Mouse (Mus musculus) stomach, embryonic 16.5 days (tissue): ENCODE measurements around the gene St8sia1. TPM values are rescaled to one million over a fixed set of nuclear protein-coding genes. Genes with fewer than 3 reads are reported as not detected.
A peak's percentile ranks its signal among the peaks of the same experiment; 100 is the strongest.
"Not testable (repeated sequence)": the region's sequence is repeated elsewhere in the genome, so short reads cannot be mapped to it uniquely, and the experiment has no call there.

Experiments
- ATAC-seq: fragments of 200-750 bp; cut with Nextera tagmentation; 2 replicates; pipeline ENCODE4 v1.8.0; 2017; ENCODE audit warnings: moderate number of reproducible peaks, moderate TSS enrichment; ENCODE audit not compliant: insufficient read depth, low FRiP score
- H3K27ac ChIP-seq: fragments of 300-500 bp; sonication (generic); 2 replicates; pipeline ENCODE4 v1.5.1; 2014; ENCODE audit warnings: low read length
- H3K27me3 ChIP-seq: fragments of 300-500 bp; sonication (generic); 2 replicates; pipeline ENCODE4 v1.6.1; 2014; ENCODE audit warnings: low read length, control low read depth, mixed read lengths; ENCODE audit not compliant: control insufficient read depth, insufficient read depth
- H3K36me3 ChIP-seq: fragments of 300-500 bp; sonication (generic); 2 replicates; pipeline ENCODE4 v1.6.1; 2014; ENCODE audit warnings: low read length; ENCODE audit not compliant: control insufficient read depth, insufficient read depth
- H3K4me1 ChIP-seq: fragments of 300-500 bp; sonication (generic); 2 replicates; pipeline ENCODE4 v1.6.1; 2014; ENCODE audit warnings: low read length, control low read depth, mixed read lengths; ENCODE audit not compliant: control insufficient read depth, insufficient read depth
- H3K4me2 ChIP-seq: fragments of 300-500 bp; sonication (generic); 2 replicates; pipeline ENCODE4 v1.6.1; 2014; ENCODE audit warnings: low read depth, low read length, mixed read lengths
- H3K4me3 ChIP-seq: fragments of 300-500 bp; sonication (generic); replicated peaks from 2 replicates; pipeline ENCODE4 v1.5.1; 2014; ENCODE audit warnings: mild to moderate bottlenecking, low read length
- H3K9ac ChIP-seq: fragments of 300-500 bp; sonication (generic); 2 replicates; pipeline ENCODE4 v1.6.1; 2014; ENCODE audit warnings: low read length
- H3K9me3 ChIP-seq: fragments of 300-500 bp; sonication (generic); replicated peaks from 2 replicates; pipeline ENCODE4 v1.6.1; 2016; ENCODE audit warnings: low read length, control low read depth; ENCODE audit not compliant: control insufficient read depth
- WGBS: fragments of 180-500 bp; shearing (Covaris S2); extraction: QIAGEN DNeasy Blood & Tissue Kit; methylation state at CpG from one replicate; pipeline ENCODE4 v1.1.7; 2014; 5-methylcytosine and 5-hydroxymethylcytosine counted together
- polyA plus RNA-seq: library from polyadenylated mRNA; unstranded; fragments of >200 nt; fragmentation: Nextera tagmentation; extraction: Ambion mirVana; gene quantifications from 2 replicates; pipeline ENCODE4 v1.2.1, GENCODE M21; 2015

Gene St8sia1
- polyA plus RNA-seq, 1 experiment from 2014 or later: 1.1 TPM

DNA sequence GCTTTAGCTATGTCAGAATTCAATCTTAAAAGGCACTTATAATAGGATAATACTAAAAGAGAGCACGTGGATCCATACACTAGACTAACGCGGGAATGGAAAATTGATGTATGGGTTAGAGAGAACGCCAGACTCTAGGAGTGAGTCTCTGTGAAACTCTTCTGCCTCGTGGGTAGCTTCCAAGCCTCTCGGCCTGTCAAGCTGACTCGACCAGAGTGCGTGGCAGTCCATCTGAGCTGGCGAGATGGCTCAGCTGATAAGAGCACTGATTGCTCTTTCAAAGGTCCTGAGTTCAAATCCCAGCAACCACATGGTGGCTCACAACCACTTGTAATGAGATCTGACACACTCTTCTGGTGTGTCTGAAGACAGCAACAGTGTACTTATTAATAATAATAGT, 22.5 kb upstream of the St8sia1 start:
- not testable (repeated sequence) for H3K4me2 ChIP-seq, H3K27ac ChIP-seq, H3K9me3 ChIP-seq, H3K4me3 ChIP-seq, H3K27me3 ChIP-seq, ATAC-seq, H3K36me3 ChIP-seq, H3K4me1 ChIP-seq, H3K9ac ChIP-seq
- 82% methylated on average over 9 of the region's 9 CpGs for WGBS

DNA sequence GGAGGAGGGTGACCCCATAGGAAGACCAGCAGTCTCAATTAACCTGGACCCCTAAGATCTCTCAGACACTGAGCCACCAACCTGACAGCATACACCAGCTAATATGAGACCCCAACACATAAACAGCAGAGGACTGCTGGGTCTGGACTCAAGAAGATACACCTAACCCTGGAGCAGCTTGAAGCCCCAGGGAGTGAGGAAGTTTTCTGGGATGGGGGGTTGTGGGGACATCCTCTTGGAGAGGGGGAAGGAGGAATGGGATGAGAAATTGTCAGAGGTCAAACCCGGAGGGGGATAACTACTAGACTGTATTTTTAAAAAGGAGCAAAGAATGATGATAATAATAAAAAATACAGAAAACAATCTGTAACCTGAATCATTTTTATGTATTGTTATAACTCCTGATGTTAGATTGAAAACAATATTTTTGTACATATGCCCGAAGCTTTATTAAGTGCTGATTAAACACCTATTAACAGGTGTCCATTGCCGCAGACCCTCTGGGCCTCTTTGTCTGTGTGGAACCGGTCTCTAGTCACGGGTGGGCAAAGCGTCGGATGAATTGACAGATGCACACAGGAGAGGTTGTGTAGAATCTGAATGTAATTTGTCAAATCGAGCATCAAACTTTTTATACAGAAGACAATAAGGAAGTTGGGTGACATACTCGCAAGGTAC, 21.4 kb upstream of the St8sia1 start:
- H3K27ac ChIP-seq, H3K4me3 ChIP-seq, H3K36me3 ChIP-seq, H3K9ac ChIP-seq, H3K4me2 ChIP-seq, H3K27me3 ChIP-seq, H3K9me3 ChIP-seq, ATAC-seq, H3K4me1 ChIP-seq: not testable (repeated sequence)
- 82% methylated on average over 9 of the region's 9 CpGs for WGBS

DNA sequence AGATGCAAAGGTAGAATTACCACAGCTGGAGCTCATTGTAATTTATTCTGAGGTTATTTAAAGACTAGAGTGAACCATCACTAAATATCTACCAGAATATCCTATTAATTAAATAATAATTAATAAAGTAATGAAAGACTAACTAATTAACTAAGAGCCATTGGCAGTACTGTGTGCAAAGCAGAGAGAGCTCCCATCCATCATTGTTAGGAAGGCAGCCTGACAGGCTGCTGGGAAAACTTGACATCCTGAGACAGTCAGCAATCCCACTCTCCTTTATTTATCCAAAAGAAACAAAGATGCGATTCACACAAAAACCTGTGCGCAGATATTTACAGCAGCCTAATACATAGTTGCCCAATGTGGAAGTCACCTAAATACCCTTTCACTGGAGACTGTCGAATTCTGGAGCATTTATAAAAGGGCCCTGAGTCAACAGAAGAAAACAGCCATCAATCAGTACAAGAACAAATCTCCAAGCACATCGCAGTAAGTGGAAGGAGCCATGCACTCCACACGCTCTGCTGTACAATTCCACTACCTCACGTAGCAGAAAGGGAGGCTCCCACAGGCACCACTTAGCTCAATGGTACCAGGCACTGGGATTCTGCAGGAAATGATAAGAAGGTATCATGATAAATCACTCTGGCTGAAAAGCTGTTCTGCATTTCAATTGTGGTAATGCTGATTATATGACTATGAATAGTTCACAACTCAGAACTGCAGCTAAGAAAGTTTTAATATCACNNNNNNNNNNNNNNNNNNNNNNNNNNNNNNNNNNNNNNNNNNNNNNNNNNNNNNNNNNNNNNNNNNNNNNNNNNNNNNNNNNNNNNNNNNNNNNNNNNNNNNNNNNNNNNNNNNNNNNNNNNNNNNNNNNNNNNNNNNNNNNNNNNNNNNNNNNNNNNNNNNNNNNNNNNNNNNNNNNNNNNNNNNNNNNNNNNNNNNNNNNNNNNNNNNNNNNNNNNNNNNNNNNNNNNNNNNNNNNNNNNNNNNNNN, 15.7 kb upstream of the St8sia1 start:
- no peak for ATAC-seq
- H3K4me1 ChIP-seq: no peaks in the 10 kb centered on the region
- no peaks in the 10 kb centered on the region for H3K36me3 ChIP-seq
- no peaks in the 10 kb centered on the region for H3K9me3 ChIP-seq
- H3K27me3 ChIP-seq: no peaks in the 10 kb centered on the region
- no peak overlapping the region for H3K9ac ChIP-seq
- no peak overlapping the region for H3K4me3 ChIP-seq
- H3K4me2 ChIP-seq: no peak overlapping the region
- no peak overlapping the region for H3K27ac ChIP-seq
- WGBS: 11% methylated on average over 6 of the region's 6 CpGs

DNA sequence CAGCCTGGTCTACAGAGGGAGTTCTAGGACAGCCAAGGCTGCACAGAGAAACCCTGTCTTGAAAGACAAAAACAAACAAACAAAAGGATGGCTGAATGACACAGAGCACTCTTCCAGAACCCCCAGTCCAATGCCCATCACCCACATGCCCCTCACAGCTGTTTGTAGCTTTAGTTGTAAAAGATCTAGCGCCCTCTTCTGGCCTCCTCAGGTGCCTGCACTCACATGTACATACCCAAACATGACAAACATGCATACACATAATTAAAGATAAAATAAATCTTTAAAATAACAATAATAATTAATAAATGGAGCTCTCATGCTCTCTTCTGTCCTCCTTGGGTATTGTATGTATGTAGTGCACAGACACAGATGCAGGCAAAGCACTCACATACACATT, 13.0 kb upstream of the St8sia1 start:
- H3K4me3 ChIP-seq: no peak overlapping the region
- H3K4me2 ChIP-seq: no peak overlapping the region
- no peaks in the 10 kb centered on the region for H3K9me3 ChIP-seq
- no peak overlapping the region for H3K9ac ChIP-seq
- WGBS: 53% methylated on average over 1 of the region's 1 CpGs
- no peaks in the 10 kb centered on the region for H3K27me3 ChIP-seq
- H3K36me3 ChIP-seq: no peaks in the 10 kb centered on the region
- no peaks in the 10 kb centered on the region for H3K4me1 ChIP-seq
- ATAC-seq: no peak
- no peak overlapping the region for H3K27ac ChIP-seq

DNA sequence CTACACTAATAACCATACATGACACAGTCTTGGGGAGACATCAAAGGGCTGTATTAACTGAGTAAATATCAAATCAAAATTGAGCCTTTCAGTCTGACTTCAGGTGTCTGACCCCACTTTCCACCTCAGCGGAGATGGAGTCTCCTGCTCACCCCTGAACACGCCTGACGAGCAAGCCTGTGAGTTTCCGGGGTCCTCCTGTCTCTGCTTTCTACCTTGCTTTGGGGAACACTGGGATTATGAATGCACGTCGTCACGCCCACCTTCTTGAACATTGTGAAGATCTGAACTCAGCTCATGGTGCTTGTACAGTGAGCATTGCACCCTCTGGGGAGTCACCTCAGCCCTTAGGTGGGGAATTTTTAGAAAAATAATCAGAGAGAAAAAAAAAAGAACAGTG, 9.0 kb upstream of the St8sia1 start:
- WGBS: 87% methylated on average over 7 of the region's 7 CpGs
- Histone ChIP-seq H3K4me3 (no peak overlapping the region), H3K9ac (no peak overlapping the region), H3K9me3 (no peaks in the 10 kb centered on the region), H3K27ac (no peak overlapping the region), H3K4me1 (no peaks in the 10 kb centered on the region), H3K4me2 (no peak overlapping the region), H3K27me3 (no peaks in the 10 kb centered on the region), H3K36me3 (no peaks in the 10 kb centered on the region)
- ATAC-seq: no peak

DNA sequence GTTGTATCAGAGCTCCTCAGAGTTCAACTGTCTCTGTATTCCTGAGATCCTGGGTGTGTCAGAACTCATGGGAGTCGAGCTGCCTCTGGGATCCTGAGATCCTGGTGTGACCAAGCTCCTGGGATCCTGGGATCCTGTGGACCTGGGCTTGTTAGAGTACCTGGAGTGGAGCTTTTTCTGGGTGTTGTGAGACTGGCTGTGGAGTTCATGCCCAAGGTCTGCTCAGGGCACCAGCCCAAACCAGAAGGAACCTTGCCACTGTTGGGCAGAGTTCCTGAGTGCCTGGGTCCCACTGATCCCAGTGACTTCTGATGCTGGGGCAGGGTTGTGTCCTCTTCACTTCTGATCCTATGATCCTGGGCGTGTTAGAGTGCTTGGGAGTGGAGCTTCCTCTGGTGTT, 8.0 kb upstream of the St8sia1 start:
- H3K4me1 ChIP-seq: no peaks in the 10 kb centered on the region
- no peak overlapping the region for H3K4me3 ChIP-seq
- 61% methylated on average over 2 of the region's 2 CpGs for WGBS
- no peaks in the 10 kb centered on the region for H3K9me3 ChIP-seq
- H3K36me3 ChIP-seq: no peaks in the 10 kb centered on the region
- ATAC-seq: no peak
- H3K27ac ChIP-seq: no peak overlapping the region
- H3K27me3 ChIP-seq: no peaks in the 10 kb centered on the region
- H3K9ac ChIP-seq: no peak overlapping the region
- no peak overlapping the region for H3K4me2 ChIP-seq

DNA sequence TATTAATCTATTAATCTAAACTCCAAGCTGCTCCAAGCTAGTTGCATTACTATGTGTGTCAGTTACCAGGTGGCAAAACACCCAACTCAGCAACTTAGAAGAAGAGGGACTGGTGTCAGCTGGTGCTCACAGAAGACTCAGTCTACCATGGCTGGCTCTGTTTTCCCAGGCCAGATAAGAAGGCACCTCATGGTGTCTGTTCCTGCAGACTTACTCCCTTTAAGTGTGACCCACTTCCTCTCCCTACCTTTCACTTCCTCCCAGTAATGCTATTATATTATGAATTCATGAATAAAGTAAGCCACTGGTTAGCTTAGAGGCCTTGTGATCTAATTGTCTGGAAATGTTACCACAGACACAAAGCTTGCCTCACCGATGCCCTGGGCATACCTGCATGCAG, 3.2 kb upstream of the St8sia1 start:
- H3K9ac ChIP-seq: no peak overlapping the region
- ATAC-seq: no peak
- H3K9me3 ChIP-seq: no peaks in the 10 kb centered on the region
- no peaks in the 10 kb centered on the region for H3K4me1 ChIP-seq
- H3K27me3 ChIP-seq: peaks cover 19% of the 10 kb centered on the region
- no peak overlapping the region for H3K27ac ChIP-seq
- no peak overlapping the region for H3K4me3 ChIP-seq
- WGBS: 90% methylated on average over 1 of the region's 1 CpGs
- no peaks in the 10 kb centered on the region for H3K36me3 ChIP-seq
- H3K4me2 ChIP-seq: no peak overlapping the region

DNA sequence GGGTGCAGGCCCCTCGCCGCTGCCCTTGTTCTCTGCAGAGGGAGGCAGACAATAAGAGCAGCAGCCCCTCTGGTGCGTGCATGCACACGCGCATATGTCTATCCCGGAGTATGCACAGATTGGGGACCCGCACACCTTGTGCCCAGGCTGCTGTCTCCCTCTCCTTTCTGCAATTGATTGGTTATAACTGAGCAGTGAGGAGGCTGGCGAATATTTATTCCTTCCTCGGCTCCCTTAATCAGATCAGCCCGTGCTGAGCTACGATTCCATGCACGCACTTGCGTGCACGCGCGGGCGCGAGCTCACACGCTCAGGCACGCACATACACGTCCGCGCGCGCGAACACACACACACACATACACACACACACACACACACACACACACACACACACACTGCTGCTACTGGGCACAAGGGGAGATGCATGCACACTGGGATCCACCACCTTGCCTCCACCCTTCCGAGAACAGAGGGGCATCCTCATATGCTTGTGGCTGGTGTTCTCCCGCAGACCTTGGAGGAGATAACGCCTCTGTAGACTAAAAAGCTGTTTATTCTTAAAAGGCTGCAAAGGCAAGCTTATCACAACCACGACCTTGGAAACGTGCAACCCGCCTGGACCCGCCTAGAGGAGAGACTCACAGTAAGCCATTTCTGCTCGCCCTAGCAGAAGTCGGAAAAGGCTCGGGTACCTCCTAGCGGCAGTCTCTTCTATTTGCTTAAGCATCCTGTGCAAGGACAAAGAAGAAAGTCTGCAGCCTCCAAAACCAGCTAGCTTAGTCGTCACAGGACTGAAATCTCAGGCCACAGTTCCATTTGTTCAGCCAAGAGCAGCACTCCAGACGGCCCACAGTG, 506 bp upstream of the St8sia1 start:
- peak overlapping the region; percentile 68 for H3K9ac ChIP-seq
- WGBS: under 1% methylated on average over 39 of the region's 39 CpGs
- no peaks in the 10 kb centered on the region for H3K36me3 ChIP-seq
- H3K4me3 ChIP-seq: peak overlapping the region; percentile 55
- peaks cover 21% of the 10 kb centered on the region for H3K27me3 ChIP-seq
- no peak overlapping the region; the same call in 1 of the 2 replicates for H3K27ac ChIP-seq
- peak; percentile 75 for ATAC-seq
- H3K4me1 ChIP-seq: no peaks in the 10 kb centered on the region
- no peaks in the 10 kb centered on the region for H3K9me3 ChIP-seq
- peak overlapping the region; percentile 95 for H3K4me2 ChIP-seq
